Mouse (Mus musculus): Measurements from ENCODE around the gene Tnfrsf13c. TPM values are rescaled to one million over a fixed set of nuclear protein-coding genes. Genes with fewer than 3 reads are reported as not detected.

Gene Tnfrsf13c
- polyA plus RNA-seq, 1 experiment, result 24.9 TPM

DNA sequence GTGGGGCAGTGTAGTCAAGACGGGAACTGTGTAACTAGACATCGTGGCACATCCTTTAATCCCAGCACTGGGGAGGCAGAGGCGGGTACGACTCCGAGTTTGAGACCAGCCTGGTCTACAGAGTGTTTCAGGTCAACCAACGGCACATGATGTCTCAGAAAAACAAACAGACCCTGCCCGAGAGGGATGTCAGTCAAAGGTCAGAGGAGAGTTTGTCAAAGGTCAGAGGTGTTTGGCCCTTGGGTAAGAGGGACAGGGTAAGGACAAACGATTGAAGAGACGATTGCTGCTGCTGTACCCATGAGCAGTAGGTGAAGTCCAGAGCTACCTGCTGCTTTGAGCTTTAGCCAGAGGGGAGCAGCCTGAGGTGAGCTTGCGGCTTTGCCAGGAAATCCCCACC lies 40.6 kb downstream of the Tnfrsf13c start:
- whole genome bisulfite sequencing, result 90% methylated on average over 10 of the region's 10 CpGs
- peak overlapping the region; percentile 37; the same call in 1 of the 2 replicates for H3K27ac ChIP-seq (ENCODE audit: control insufficient read depth, insufficient read depth, low read depth, low read length, poor library complexity)
- no peak overlapping the region for H3K4me3 ChIP-seq (replicated peaks; ENCODE audit: control insufficient read depth, low read depth, low read length)
- H3K4me1 ChIP-seq (ENCODE audit: control insufficient read depth, insufficient read depth, low read length), result peaks cover 15% of the 10 kb centered on the region
- TF ChIP-seq POLR2A (IDR thresholded peaks at IDR 0.05; ENCODE audit: borderline replicate concordance, control insufficient read depth, low read depth, low read length) (no peak), CTCF (IDR thresholded peaks at IDR 0.05; ENCODE audit: control insufficient read depth, insufficient read depth, low read length) (no peak)

DNA sequence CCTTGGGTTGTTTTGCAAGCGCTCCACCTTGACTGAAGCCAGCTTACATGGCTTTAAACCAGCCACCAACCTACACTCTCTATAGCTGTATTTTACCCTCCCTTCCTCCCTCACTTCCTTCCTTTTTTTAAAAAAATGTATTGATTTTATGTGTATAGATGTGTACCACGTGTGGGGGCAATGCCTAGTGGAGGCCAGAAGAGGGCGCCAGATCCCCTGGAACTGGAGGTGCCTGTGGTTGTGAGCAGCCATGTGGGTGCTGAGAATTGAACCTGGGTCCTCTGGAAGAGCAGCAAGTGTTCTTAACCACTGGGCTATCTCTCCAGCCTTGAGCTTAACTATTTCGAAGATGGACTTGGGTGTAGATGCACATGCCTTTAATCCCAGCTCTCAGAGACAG lies 41.9 kb downstream of the Tnfrsf13c start:
- Histone ChIP-seq H3K4me1 (ENCODE audit: control insufficient read depth, insufficient read depth, low read length) (peaks cover 15% of the 10 kb centered on the region), H3K27ac (ENCODE audit: control insufficient read depth, insufficient read depth, low read depth, low read length, poor library complexity) (no peak overlapping the region), H3K4me3 (replicated peaks; ENCODE audit: control insufficient read depth, low read depth, low read length) (no peak overlapping the region)
- 94% methylated on average over 4 of the region's 4 CpGs for WGBS
- TF ChIP-seq CTCF (IDR thresholded peaks at IDR 0.05; ENCODE audit: control insufficient read depth, insufficient read depth, low read length), result peak; percentile 34; the same call in 1 of the 2 replicates
- no peak for TF ChIP-seq POLR2A (IDR thresholded peaks at IDR 0.05; ENCODE audit: borderline replicate concordance, control insufficient read depth, low read depth, low read length)

DNA sequence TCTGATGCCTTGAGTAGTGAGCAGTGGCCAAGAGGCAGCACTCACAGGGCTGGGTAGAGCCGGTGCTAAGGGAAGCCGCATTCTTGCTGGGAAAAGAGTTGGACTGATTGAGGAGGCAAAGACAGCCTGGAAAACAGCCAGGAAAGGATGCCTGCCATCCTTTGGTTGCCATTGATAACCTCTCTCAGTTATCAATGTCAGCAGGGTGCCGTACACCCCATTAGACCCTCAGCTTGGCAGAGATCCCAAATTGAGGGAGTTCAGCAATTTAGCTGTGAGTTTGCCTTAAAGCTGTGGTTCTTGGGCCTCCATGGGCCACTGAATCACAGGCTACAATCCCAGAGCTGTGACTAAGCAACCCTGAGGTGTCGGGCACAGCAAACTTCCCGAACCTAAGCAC lies 43.0 kb downstream of the Tnfrsf13c start:
- Histone ChIP-seq H3K27ac (ENCODE audit: control insufficient read depth, insufficient read depth, low read depth, low read length, poor library complexity) (no peak overlapping the region), H3K4me3 (replicated peaks; ENCODE audit: control insufficient read depth, low read depth, low read length) (no peak overlapping the region), H3K4me1 (ENCODE audit: control insufficient read depth, insufficient read depth, low read length) (peaks cover 8% of the 10 kb centered on the region; the same call in 1 of the 2 replicates)
- TF ChIP-seq CTCF (IDR thresholded peaks at IDR 0.05; ENCODE audit: control insufficient read depth, insufficient read depth, low read length) (no peak), POLR2A (IDR thresholded peaks at IDR 0.05; ENCODE audit: borderline replicate concordance, control insufficient read depth, low read depth, low read length) (no peak)
- WGBS, result 53% methylated on average over 5 of the region's 5 CpGs

DNA sequence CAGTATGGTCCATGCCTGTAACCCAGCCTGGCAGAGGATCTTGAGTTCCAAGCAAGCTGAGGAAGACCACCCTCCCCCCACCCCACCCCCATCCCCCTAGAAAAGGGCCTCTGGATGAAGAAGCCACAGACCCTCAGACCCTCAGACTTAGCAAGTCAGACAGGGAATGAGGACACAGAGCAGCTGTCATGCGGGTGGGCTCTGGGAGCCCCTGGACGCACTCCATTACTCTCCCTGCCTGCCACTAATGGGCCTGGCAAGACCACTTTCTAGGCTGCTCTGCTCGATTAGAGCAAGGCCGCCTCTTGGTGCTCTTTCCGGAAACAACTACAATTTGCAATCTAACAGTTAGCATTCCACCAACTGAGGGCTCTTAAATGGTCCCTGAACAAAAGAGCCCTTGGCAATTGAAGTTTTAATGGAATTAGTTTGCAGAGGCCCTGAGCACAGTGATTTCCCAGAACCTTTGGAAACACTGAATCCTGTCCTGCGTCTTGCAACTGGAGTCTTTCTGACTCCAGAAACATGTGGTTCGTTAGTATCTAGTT lies 46.4 kb downstream of the Tnfrsf13c start:
- Histone ChIP-seq H3K27ac (ENCODE audit: control insufficient read depth, insufficient read depth, low read depth, low read length, poor library complexity) (no peak overlapping the region), H3K4me3 (replicated peaks; ENCODE audit: control insufficient read depth, low read depth, low read length) (no peak overlapping the region), H3K4me1 (ENCODE audit: control insufficient read depth, insufficient read depth, low read length) (no peaks in the 10 kb centered on the region)
- WGBS, result 91% methylated on average over 7 of the region's 7 CpGs
- TF ChIP-seq CTCF (IDR thresholded peaks at IDR 0.05; ENCODE audit: control insufficient read depth, insufficient read depth, low read length), result no peak
- no peak for TF ChIP-seq POLR2A (IDR thresholded peaks at IDR 0.05; ENCODE audit: borderline replicate concordance, control insufficient read depth, low read depth, low read length)

DNA sequence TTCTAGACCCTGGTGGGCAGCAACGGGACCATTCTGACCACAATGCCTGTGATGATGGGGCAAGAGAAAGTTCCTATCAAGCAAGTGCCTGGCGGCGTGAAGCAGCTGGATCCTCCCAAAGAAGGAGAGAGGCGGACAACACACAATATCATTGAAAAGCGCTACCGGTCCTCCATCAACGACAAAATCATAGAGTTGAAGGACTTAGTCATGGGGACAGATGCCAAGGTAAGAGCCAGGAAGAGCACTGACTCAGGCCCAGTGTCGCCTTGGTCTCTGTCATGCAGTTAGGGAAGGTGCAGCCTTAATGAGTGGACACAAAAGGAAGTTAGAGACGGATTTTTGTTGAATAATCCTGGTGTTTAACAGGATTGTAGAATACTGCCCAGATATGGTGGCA lies 49.1 kb downstream of the Tnfrsf13c start:
- WGBS, result 91% methylated on average over 9 of the region's 9 CpGs
- TF ChIP-seq POLR2A (IDR thresholded peaks at IDR 0.05; ENCODE audit: borderline replicate concordance, control insufficient read depth, low read depth, low read length) (no peak), CTCF (IDR thresholded peaks at IDR 0.05; ENCODE audit: control insufficient read depth, insufficient read depth, low read length) (no peak)
- Histone ChIP-seq H3K4me1 (ENCODE audit: control insufficient read depth, insufficient read depth, low read length) (no peaks in the 10 kb centered on the region), H3K27ac (ENCODE audit: control insufficient read depth, insufficient read depth, low read depth, low read length, poor library complexity) (no peak overlapping the region), H3K4me3 (replicated peaks; ENCODE audit: control insufficient read depth, low read depth, low read length) (no peak overlapping the region)

DNA sequence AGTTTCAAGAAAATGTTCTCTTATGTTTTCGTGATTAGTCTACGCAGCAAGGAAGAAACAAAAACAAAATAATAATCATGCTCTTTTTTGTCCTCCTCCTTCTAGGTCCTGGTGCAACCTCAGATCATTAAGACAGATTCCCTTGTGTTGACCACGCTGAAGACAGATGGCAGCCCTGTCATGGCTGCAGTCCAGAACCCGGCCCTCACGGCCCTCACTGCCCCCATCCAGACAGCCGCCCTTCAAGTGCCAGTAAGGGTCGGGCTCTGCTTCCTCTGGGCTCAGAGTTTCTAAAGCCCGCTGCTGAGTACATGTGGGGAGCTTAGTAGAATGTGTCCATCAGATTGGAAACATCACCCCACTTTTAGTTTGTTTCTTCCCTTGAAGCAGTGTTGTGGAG lies 51.5 kb downstream of the Tnfrsf13c start:
- H3K4me3 ChIP-seq (replicated peaks; ENCODE audit: control insufficient read depth, low read depth, low read length), result no peak overlapping the region
- no peak overlapping the region for H3K27ac ChIP-seq (ENCODE audit: control insufficient read depth, insufficient read depth, low read depth, low read length, poor library complexity)
- TF ChIP-seq CTCF (IDR thresholded peaks at IDR 0.05; ENCODE audit: control insufficient read depth, insufficient read depth, low read length) (no peak), POLR2A (IDR thresholded peaks at IDR 0.05; ENCODE audit: borderline replicate concordance, control insufficient read depth, low read depth, low read length) (no peak)
- 79% methylated on average over 8 of the region's 8 CpGs for WGBS
- no peaks in the 10 kb centered on the region for H3K4me1 ChIP-seq (ENCODE audit: control insufficient read depth, insufficient read depth, low read length)

Other genes with a start within 250 kb of the Tnfrsf13c start
- 3.0 TPM in 1 of 2 replicates, not detected in the other for gene 1700029P11Rik, start 243.8 kb downstream of the Tnfrsf13c start, polyA plus RNA-seq (2011; ENCODE audit: insufficient read depth, insufficient read length, low replicate concordance, missing spikeins)
- 60.8 and 96.2 TPM in 2 replicates for gene Xrcc6, start 236.5 kb downstream of the Tnfrsf13c start, polyA plus RNA-seq (2011; ENCODE audit: insufficient read depth, insufficient read length, low replicate concordance, missing spikeins)
- 12.5 and 22.7 TPM in 2 replicates for gene Desi1, start 190.5 kb downstream of the Tnfrsf13c start, polyA plus RNA-seq (2011; ENCODE audit: insufficient read depth, insufficient read length, low replicate concordance, missing spikeins)
- gene Snu13, start 176.8 kb downstream of the Tnfrsf13c start, polyA plus RNA-seq (2011; ENCODE audit: insufficient read depth, insufficient read length, low replicate concordance, missing spikeins), result 119 and 144 TPM in 2 replicates
- gene 4930407I10Rik, start 165.2 kb downstream of the Tnfrsf13c start, polyA plus RNA-seq (2011; ENCODE audit: insufficient read depth, insufficient read length, low replicate concordance, missing spikeins), result not detected in 2 replicates
- gene Mei1, start 154.4 kb downstream of the Tnfrsf13c start, polyA plus RNA-seq (2011; ENCODE audit: insufficient read depth, insufficient read length, low replicate concordance, missing spikeins), result not detected in 2 replicates
- gene Ccdc134, start 96.4 kb downstream of the Tnfrsf13c start, polyA plus RNA-seq (2011; ENCODE audit: insufficient read depth, insufficient read length, low replicate concordance, missing spikeins), result 23.8 and 28.2 TPM in 2 replicates
- 19.3 and 46.3 TPM in 2 replicates for gene Srebf2, start 77.2 kb downstream of the Tnfrsf13c start, polyA plus RNA-seq (2011; ENCODE audit: insufficient read depth, insufficient read length, low replicate concordance, missing spikeins)
- 0.77 and 1.9 TPM in 2 replicates for gene Shisa8, start 11.6 kb downstream of the Tnfrsf13c start, polyA plus RNA-seq (2011; ENCODE audit: insufficient read depth, insufficient read length, low replicate concordance, missing spikeins)
- gene Cenpm, start 20.4 kb upstream of the Tnfrsf13c start, polyA plus RNA-seq (2011; ENCODE audit: insufficient read depth, insufficient read length, low replicate concordance, missing spikeins), result 19.5 and 21.2 TPM in 2 replicates
- gene 1500009C09Rik, start 28.0 kb upstream of the Tnfrsf13c start, polyA plus RNA-seq (2011; ENCODE audit: insufficient read depth, insufficient read length, low replicate concordance, missing spikeins), result not detected in 2 replicates
- 2.0 TPM in 1 of 2 replicates, not detected in the other for gene Sept3, start 50.5 kb upstream of the Tnfrsf13c start, polyA plus RNA-seq (2011; ENCODE audit: insufficient read depth, insufficient read length, low replicate concordance, missing spikeins)
- gene Wbp2nl, start 74.6 kb upstream of the Tnfrsf13c start, polyA plus RNA-seq (2011; ENCODE audit: insufficient read depth, insufficient read length, low replicate concordance, missing spikeins), result not detected in 2 replicates
- 35.6 and 49.3 TPM in 2 replicates for gene Naga, start 114.6 kb upstream of the Tnfrsf13c start, polyA plus RNA-seq (2011; ENCODE audit: insufficient read depth, insufficient read length, low replicate concordance, missing spikeins)
- 22.5 and 34.5 TPM in 2 replicates for gene Pheta2, start 114.6 kb upstream of the Tnfrsf13c start, polyA plus RNA-seq (2011; ENCODE audit: insufficient read depth, insufficient read length, low replicate concordance, missing spikeins)
- gene Smdt1, start 114.6 kb upstream of the Tnfrsf13c start, polyA plus RNA-seq (2011; ENCODE audit: insufficient read depth, insufficient read length, low replicate concordance, missing spikeins), result 121 and 216 TPM in 2 replicates
- 120 and 208 TPM in 2 replicates for gene Ndufa6, start 130.0 kb upstream of the Tnfrsf13c start, polyA plus RNA-seq (2011; ENCODE audit: insufficient read depth, insufficient read length, low replicate concordance, missing spikeins)
- gene Cyp2d22, start 155.9 kb upstream of the Tnfrsf13c start, polyA plus RNA-seq (2011; ENCODE audit: insufficient read depth, insufficient read length, low replicate concordance, missing spikeins), result 5.2 and 7.2 TPM in 2 replicates
- not detected in 2 replicates for gene Cyp2d11, start 169.7 kb upstream of the Tnfrsf13c start, polyA plus RNA-seq (2011; ENCODE audit: insufficient read depth, insufficient read length, low replicate concordance, missing spikeins)
- gene Cyp2d10, start 182.8 kb upstream of the Tnfrsf13c start, polyA plus RNA-seq (2011; ENCODE audit: insufficient read depth, insufficient read length, low replicate concordance, missing spikeins), result 1.4 and 3.4 TPM in 2 replicates
- gene Cyp2d9, start 209.1 kb upstream of the Tnfrsf13c start, polyA plus RNA-seq (2011; ENCODE audit: insufficient read depth, insufficient read length, low replicate concordance, missing spikeins), result 1.3 and 5.0 TPM in 2 replicates

All from bone marrow, adult 2 months (tissue).